Mouse (Mus musculus): ENCODE results near the gene Pwp1. TPM values are rescaled to one million over a fixed set of nuclear protein-coding genes. Genes with fewer than 3 reads are reported as not detected.
"Not testable (repeated sequence)": the region's sequence is repeated elsewhere in the genome, so short reads cannot be mapped to it uniquely, and the experiment has no call there.

Pwp1 gene
- total RNA-seq (2021) = 10 to 100 TPM; 23.3 to 27.8 TPM
- long read RNA-seq, transcript Pwp1-201 (15 exons, 2,572 nt) = major isoform, 18 of 20 reads
- long read RNA-seq, partial matches to known transcripts = 0 of 20 reads
- long read RNA-seq, other reads (novel, unspliced or antisense) = 2 of 20 reads

DNA sequence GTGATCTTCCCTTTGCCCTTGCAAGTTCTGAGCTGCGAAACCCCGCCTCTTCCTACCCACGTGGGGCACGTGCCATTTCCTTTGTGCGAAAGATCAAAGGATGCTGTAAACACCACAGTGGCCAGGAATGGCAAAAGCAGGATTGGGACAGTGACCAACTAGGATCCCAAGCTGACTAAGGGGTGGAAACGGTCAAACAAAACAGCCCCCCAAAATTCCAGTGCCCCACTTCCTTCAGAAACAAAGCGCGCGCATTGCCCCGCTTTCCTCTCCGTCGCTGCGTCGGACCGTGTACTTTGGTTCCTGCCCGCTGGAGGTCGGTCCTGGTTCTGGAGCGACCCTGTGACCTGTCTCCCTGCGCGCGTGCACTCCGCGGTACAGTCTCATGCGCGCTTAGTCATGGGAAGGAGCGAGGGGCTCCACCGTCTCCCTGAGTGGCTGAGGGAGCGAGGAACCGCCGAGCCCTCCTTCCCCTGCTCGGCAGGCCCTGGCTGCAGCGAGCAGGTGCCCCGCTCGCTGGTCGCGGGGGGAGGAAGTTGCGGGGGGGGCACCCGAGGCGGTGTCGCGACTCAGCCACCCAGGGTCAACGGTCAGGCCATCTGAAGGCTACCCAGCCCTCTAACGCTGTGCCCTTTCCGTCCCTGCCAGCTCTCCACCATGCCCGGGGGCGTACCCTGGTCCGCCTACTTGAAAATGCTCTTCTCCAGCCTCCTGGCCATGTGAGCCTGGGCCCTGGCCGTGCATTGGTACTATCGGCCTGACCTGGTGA, at the start of gene Pwp1:
Gene Pwp1 (plus strand): TSS at position 410 of the 769 bp plus-strand sequence.
- peak; percentile 46 to 49 for DNase-seq (ENCODE audit: low spot score in 2 of 2)

GRCm38 (mm10) chr10:85822143-85822696, 7.1 kb upstream of the Pwp1 start:
- DNase-seq (ENCODE audit: low spot score in 2 of 2) = not testable (repeated sequence)

- DNase-seq (ENCODE audit: low spot score in 2 of 2) = not testable (repeated sequence)
These were observed 5.5 kb upstream of the Pwp1 start for GRCm38 (mm10) chr10:85823752-85824151.

- not testable (repeated sequence) for DNase-seq (ENCODE audit: low spot score in 2 of 2)
These were observed 591 bp upstream of the Pwp1 start for GRCm38 (mm10) chr10:85828722-85829084.

GRCm38 (mm10) chr10:85846105-85846862, 17.0 kb downstream of the Pwp1 start:
- DNase-seq (ENCODE audit: low spot score in 2 of 2) = no peak

GRCm38 (mm10) chr10:85871698-85872478, 42.6 kb downstream of the Pwp1 start:
- peak; percentile 90 to 95 for DNase-seq (ENCODE audit: low spot score in 2 of 2)

GRCm38 (mm10) chr10:85872479-85872773, 43.1 kb downstream of the Pwp1 start:
- DNase-seq (ENCODE audit: low spot score in 2 of 2) = no peak

- DNase-seq (ENCODE audit: low spot score in 2 of 2) = no peak
These were observed 44.7 kb downstream of the Pwp1 start for GRCm38 (mm10) chr10:85873861-85874544.

DNA sequence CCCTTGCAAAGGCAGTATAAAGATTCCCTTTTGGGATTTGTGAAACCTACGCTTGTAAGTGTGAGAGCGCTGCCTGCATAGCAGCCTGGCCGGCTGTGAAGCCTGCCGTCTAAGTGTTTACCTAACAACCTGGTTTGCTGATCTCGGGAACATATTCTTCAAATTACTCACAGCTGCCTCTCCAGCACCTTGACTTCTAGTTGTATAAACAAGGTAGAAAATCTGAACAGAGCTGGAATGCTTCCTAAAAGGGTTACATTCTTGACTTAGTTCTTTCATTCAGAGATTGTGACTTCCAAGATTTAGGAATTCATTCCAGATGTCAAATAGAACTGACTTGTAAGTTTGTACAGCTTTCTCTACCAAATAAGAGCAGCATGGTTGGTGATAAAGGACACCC, 46.5 kb downstream of the Pwp1 start:
- DNase-seq (ENCODE audit: low spot score in 2 of 2) = no peak

- DNase-seq (ENCODE audit: low spot score in 2 of 2) = no peak
These were observed 50.7 kb downstream of the Pwp1 start for GRCm38 (mm10) chr10:85879886-85880486.

DNA sequence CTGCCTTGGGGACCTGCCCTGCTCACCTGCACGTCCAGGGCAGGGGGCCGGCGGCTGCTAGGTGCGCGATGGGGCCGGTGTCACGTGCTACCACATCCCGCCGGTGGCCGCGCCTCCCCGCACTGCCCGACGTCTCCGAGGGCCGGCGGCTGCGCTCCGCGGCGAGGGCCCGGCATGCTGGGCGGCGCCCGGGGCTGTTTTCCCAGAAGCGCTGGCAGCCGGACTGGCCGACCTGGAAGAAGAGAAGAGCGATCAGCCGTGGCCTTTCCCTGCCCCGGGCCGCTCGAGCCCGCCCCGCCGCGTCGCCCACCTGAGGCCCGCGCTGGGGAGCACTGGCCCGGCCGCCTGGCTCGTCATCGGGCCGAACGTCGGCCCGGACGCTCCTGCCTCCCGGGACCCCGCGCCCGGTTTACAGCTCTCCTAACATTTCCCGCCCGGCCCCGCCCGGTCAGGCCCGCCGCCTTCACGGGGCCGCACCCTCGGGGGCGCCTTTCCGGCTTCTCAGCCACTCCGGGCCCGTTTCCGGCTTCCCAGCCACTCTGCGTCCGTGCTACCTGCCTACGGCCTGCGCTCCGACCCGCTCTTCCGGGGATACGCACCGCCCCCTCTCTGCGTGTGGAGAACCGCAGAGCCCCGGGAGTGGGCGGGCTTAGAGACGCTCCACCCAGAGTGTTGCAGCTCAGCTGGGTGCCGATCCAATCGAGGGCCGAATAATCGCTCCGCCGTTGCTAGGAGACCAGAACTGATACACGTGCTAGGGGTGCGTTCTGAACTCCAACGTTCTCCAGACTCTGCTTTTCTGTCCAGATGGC, 87.4 kb downstream of the Pwp1 start, which contains the start of gene Prdm4:
Gene Prdm4 (minus strand): TSS at position 645 of the 812 bp plus-strand sequence.
- peak; percentile 93 to 96 for DNase-seq (ENCODE audit: low spot score in 2 of 2)

- DNase-seq (ENCODE audit: low spot score in 2 of 2) = peak in 1 of 2 experiments; percentile 12
These were observed 98.6 kb downstream of the Pwp1 start, which contains the start of gene Ascl4 for GRCm38 (mm10) chr10:85927676-85928445. Ascl4 (plus strand) TSS chr10:85927681.

DNA sequence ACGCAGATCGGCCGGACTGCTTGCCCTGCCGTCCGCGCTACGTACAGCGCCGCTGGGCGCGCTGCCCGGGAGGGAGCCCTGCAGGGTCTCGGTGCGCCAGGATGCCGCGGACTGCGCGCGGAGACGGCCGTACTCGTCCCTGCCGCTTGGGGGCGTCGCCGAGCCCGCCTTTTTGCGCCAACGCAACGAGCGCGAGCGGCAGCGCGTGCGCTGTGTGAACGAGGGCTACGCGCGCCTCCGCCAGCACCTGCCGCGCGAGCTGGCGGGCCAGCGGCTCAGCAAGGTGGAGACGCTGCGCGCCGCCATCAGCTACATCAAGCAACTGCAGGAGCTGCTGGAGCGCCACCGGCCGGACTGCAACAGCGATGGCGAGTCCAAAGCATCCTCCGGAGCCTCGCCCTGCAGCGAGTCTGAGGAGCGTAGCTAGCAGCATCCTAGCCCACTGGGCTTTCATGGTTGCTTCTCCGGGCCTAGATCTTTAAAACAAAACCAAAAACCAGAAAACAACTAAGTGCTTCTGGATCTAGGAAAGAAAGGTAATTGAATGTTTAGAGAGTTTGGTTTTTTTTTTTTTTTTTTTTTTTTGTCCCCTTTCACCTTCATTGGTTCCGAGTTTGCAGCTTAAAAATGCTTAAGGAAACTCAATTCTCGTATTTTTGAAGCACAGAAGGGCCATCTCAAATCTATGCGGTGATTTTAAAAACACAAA, 99.4 kb downstream of the Pwp1 start:
- DNase-seq (ENCODE audit: low spot score in 2 of 2) = peak; percentile 75 to 81

DNA sequence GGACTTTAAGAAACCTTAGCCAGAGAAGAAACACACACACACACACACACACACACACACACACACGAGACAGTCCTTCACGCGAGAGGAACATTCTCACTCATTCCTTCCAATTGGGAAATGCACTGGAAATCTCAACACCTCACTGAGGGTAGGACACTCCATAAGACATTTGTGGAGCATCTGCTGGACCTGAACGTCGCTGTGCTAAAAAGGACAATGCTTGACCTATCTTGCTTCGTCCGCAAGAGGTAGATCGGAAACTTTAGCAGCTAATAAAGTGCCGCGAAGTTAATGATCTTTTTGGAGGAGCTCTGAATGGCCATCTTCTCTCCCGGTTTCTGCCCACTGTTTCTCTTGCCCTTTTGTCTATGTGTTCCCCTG, 99.9 kb downstream of the Pwp1 start:
- peak; percentile 8 to 12 for DNase-seq (ENCODE audit: low spot score in 2 of 2)

GRCm38 (mm10) chr10:85929962-85930361, 100.7 kb downstream of the Pwp1 start:
- no peak for DNase-seq (ENCODE audit: low spot score in 2 of 2)

- no peak for DNase-seq (ENCODE audit: low spot score in 2 of 2)
These were observed 107.1 kb downstream of the Pwp1 start for GRCm38 (mm10) chr10:85936280-85936965.
